Mouse (Mus musculus) megakaryocyte-erythroid progenitor cell, adult 5-6 weeks (primary cell): ENCODE data around the gene Hist1h2be. TPM values are rescaled to one million over a fixed set of nuclear protein-coding genes. Genes with fewer than 3 reads are reported as not detected.
"Not testable (repeated sequence)": the region's sequence is repeated elsewhere in the genome, so short reads cannot be mapped to it uniquely, and the experiment has no call there.

Experiments used
- ATAC-seq: replicated peaks from 2 replicates; pipeline ENCODE4 v1.8.0; 2016; ENCODE audit warnings: mild to moderate bottlenecking, inconsistent platforms; ENCODE audit not compliant: severe bottlenecking, poor library complexity, low FRiP score, low TSS enrichment
- total RNA-seq, 2 experiments: library from RNA; stranded (forward) in 1 of 2; stranded (reverse) in 1 of 2; fragments of 200-1000, 215-1000 nt in 1 of 2; fragments of >200 nt in 1 of 2; fragmentation: Nextera tagmentation in 1 of 2; gene quantifications; 2 replicates each; pipeline ENCODE4 v1.2.3; 2014 to 2017

Hist1h2be gene
- total RNA-seq, 2 experiments from 2014 or later = 26.9 to 73.4 TPM

- ATAC-seq = no peak
Measured at GRCm38 (mm10) chr13:23554393-23554792, 66.5 kb downstream of the Hist1h2be start.

- ATAC-seq = no peak
Measured at GRCm38 (mm10) chr13:23552962-23553361, 68.0 kb downstream of the Hist1h2be start, which contains the start of gene Hist1h1d. Gene Hist1h1d, plus strand, starts transcription at chr13:23553262.

DNA sequence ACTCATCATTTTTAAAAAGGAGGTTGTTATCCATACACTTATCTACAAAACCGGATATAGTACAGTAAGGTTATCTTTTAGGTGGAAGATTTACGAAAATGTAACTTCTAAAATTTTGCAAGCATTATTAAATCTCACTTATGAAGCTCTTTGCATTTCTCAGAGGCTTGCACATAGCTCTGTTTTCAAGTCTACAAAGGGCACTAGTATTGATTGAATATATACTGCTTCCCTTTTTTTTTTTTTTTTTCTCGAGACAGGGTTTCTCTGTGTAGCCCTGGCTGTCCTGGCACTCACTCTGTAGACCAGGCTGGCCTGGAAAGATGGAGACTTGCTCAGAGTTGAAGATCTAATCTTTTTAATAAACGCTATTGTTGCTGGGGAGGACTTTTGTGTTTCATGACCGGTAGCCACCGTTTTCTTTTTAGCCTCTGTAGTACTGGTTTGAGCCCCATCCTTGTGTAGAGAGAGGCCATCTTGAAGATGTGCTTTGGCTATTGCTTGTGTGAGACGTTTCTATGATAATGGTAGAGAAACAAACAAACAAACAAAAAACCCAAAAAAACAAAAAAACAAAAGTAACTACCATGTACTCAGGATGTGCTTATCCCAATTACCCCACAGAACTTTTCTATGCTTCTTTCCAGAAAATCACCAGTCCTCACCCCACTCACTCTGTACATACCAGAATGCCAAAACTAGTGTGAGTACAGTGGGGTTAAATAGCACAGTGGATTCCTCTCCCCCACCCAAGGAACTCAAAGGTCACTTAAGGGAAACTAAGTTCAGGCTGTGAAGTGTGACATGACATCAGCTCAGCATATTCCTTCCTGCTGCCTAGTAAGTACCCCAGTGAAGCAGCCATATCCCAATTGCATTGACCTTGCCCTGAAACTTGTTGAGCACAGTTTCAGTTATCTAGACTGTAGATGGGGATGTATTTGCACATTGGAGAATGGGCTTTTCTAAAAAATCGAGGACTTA lies 68.7 kb downstream of the Hist1h2be start:
- ATAC-seq = no peak

DNA sequence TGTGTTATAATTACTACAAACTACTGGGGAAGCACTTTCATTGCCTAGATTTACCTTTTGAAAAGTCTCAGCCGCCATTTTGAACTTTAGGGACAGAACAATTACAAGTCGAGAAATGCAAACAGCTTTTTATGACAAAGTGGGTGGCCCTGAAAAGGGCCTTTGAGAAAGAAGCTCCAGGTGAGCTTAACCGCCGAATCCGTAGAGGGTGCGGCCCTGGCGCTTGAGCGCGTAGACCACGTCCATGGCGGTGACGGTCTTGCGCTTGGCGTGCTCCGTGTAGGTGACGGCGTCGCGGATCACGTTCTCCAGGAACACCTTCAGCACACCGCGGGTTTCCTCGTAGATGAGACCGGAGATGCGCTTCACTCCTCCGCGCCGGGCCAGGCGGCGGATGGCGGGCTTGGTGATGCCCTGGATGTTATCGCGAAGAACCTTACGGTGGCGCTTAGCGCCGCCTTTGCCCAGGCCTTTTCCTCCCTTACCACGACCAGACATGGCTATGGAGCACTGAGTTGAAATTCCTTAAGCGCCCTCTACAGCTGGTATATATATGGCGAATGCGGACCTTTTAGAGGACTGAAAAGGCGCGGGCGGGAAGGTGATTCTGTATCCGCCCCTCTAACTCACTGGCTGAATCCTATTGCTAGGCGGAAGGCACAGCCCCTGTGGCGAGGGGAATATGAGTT lies 69.6 kb downstream of the Hist1h2be start, which contains the start of gene Hist1h4f:
Gene Hist1h4f, minus strand, starts transcription at position 503 of the 689 bp plus-strand sequence.
- peak; percentile 61 for ATAC-seq

DNA sequence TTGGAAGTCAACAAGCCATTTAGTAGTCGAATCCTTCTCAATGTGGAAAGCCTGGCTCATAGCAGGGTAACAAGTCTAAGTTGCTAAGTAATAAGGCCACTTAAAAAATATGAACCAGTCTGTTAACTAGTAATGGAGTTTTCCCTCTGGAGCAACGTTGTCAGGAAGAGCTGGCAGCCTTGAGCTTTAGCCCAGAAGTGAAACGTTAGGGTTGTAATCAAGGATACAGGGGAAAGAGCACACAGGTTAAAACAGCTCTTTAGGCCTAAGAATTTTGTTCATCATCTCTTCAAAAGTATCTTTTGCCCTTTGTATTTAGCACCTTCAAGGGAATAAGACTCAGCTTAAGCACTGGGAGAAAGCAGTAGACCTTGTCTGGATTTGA lies 70.2 kb downstream of the Hist1h2be start:
- no peak for ATAC-seq

GRCm38 (mm10) chr13:23546694-23547093 lies 74.2 kb downstream of the Hist1h2be start:
- no peak for ATAC-seq

DNA sequence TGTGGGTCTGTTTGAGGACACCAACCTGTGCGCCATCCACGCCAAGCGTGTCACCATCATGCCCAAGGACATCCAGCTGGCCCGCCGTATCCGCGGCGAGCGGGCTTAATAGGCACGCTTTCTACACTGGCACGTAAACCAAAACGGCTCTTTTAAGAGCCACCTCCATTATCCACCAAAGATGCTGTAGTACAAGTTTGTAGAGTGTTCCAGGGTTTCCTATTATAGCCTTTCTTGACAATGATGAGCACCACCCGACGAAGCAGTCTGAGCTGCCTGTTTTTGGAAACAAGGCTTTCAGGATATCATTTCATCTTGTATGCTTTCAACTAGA lies 76.2 kb downstream of the Hist1h2be start:
- peak; percentile 31 for ATAC-seq

- ATAC-seq = peak; percentile 79
Measured at GRCm38 (mm10) chr13:23543965-23544786, 76.7 kb downstream of the Hist1h2be start, which contains the start of gene Hist1h3f. Gene Hist1h3f, plus strand, starts transcription at chr13:23544052.

- peak; percentile 89 for ATAC-seq
Measured at GRCm38 (mm10) chr13:23542999-23543607, 77.8 kb downstream of the Hist1h2be start, which contains the start of gene Hist1h2bh. Gene Hist1h2bh, minus strand, starts transcription at chr13:23543392.

- not testable (repeated sequence) for ATAC-seq
Measured at GRCm38 (mm10) chr13:23542225-23542980, 78.5 kb downstream of the Hist1h2be start.

GRCm38 (mm10) chr13:23541497-23541896 lies 79.4 kb downstream of the Hist1h2be start:
- ATAC-seq = no peak

GRCm38 (mm10) chr13:23539821-23540220 lies 81.1 kb downstream of the Hist1h2be start:
- not testable (repeated sequence) for ATAC-seq

DNA sequence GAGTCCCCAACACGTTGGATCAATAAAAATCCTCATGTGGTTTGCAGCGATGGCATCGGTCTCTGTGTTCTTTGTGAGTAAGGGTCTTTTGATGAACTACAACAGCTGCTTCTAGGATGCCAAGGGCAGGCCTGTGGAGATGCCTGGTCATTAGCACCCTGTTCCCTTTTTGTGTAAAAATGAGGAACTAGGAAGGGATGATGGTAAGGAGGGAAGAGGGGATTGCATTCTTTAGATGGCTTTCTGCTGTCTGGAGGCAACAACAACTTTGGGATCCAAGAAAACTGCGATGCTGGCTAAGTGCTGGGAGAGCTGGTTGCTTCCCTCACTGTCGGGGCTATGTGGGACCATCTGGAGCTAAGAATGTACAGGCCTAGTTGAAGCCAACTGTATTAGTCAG lies 82.7 kb downstream of the Hist1h2be start:
- ATAC-seq = no peak

DNA sequence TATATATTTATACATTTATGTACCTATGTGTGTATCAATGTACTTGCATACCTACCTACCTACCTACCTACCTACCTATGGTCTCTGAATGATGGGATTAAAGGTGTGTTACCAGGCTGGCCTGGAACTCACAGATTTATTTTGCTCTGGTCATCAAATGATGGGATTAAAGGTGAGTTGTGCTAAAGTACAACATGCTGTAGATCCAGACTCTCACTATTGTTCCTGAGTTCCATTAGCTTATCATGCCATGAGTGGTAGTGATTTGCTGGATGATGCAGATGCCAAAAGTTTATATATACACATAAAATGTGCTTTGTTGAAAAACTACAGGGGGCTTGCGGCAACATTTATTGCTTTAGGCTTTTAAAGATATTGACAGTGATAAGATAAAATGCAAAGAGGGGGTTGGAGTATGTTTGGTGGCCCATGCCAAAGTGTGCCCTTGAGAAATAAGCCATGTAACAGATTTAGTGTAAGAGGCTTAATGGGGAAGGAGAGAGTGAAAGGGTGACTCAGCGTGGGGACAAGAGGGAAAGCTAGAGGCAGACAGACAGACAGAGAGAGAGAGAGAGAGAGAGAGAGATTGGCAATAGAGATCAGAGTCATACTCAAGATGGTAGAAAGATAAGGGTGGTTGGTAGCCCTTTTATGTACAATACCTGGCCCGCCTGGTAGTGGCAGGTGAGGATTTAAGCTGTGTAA lies 83.8 kb downstream of the Hist1h2be start:
- ATAC-seq = no peak

DNA sequence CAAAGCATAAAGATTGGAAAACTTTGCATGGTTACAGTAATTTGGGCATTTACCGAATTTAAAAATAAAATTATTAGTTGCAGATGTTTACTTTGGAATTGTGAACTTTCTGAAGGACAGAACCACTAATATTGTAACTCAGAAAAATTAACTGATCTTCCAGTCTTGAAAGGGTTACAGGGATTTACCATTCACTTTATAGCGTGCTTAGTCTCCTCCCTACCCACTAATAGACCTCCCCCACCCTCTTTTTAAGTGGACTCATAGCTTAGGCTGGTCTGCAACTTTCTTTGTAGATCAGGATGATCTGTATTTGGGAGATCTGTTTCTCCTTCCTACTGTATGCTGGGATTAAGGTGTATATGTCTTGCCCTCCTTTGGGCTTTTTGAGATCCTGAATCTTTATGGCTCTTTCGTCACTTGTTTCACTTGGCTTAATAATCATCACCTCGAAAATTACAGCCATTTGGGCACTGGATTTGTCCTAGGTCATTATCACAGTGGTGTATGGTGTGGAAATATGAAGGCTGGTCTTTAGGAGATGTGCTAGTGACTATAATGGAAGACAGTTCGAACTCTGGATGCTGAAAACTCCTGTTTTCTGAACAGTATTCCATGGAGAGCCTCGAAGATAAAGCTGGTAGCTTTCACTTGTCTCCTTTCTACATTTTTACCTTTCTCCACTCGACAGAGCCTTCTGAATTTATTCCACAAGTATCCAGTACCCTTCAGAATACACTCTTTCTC lies 84.7 kb downstream of the Hist1h2be start:
- no peak for ATAC-seq

DNA sequence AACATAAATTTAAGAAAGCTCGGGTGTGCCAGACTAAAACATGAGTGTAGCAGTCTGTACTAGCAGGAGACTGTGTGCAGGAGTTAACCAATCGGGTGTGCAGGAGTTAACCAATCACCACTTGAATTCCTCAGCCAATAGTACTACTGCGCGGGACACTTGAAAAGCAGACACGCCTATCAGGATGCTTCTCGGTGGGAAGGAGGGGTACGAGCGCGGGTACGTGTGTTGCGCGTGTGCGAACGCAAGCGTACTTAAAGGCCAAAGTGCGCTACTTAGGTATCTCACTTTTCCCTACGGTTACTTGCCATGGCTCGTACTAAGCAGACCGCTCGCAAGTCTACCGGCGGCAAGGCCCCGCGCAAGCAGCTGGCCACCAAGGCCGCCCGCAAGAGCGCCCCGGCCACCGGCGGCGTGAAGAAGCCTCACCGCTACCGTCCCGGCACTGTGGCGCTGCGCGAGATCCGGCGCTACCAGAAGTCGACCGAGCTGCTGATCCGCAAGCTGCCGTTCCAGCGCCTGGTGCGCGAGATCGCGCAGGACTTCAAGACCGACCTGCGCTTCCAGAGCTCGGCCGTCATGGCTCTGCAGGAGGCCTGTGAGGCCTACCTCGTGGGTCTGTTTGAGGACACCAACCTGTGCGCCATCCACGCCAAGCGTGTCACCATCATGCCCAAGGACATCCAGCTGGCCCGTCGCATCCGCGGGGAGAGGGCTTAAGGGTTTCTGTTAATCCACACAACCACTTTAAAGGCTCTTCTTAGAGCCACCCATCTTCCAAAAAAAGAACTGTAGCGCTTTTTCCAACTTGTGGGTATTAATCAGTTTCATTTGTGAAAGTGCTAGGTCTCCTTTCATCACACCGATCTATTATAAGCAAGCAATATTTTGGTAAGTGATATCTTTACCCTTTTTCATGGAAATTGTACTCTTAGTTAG lies 85.5 kb downstream of the Hist1h2be start, which contains the start of gene Hist1h3g:
Gene Hist1h3g, plus strand, starts transcription at position 286 of the 939 bp plus-strand sequence.
- ATAC-seq = peak; percentile 74
